Mouse (Mus musculus): ENCODE measurements around the gene Gramd1c. TPM values are rescaled to one million over a fixed set of nuclear protein-coding genes. Genes with fewer than 3 reads are reported as not detected.

Gene Gramd1c
- polyA plus RNA-seq, 1 experiment from 2014 or later, result 2.5 TPM

DNA sequence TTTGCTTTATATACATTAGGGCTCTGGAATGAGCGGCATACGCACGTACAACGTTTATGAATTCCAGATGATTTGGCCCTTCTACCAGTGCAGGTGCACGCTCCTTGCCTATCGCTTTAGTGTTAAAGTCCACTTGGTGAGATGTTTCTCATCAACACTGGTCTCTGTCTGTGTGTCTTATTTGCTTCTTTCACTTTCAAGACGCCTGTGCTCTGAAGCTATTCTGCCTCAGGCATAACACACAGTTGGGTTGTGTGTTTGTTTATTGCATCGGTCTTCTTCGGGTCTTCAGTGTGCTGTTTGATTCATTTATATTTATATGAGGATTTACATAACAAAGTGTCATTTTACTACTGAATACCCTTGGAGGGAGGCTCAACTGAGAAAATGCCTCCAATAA lies 36.3 kb downstream of the Gramd1c start:
- WGBS, result 79% methylated on average over 9 of the region's 9 CpGs
- no peaks in the 10 kb centered on the region for H3K9me3 ChIP-seq (ENCODE audit: control insufficient read depth, low read length)
- no peak overlapping the region for H3K4me2 ChIP-seq (ENCODE audit: low read length)
- no peak overlapping the region for H3K4me3 ChIP-seq (replicated peaks; ENCODE audit: low read length)
- H3K4me1 ChIP-seq (replicated peaks; ENCODE audit: control insufficient read depth, insufficient read depth, low read length), result no peaks in the 10 kb centered on the region
- no peak overlapping the region for H3K9ac ChIP-seq (replicated peaks; ENCODE audit: low read depth, low read length)
- no peaks in the 10 kb centered on the region for H3K36me3 ChIP-seq (ENCODE audit: control insufficient read depth, insufficient read depth)
- ATAC-seq, result no peak
- H3K27ac ChIP-seq (ENCODE audit: low read length), result no peak overlapping the region
- no peaks in the 10 kb centered on the region for H3K27me3 ChIP-seq (replicated peaks; ENCODE audit: control insufficient read depth, insufficient read depth, low read length)

DNA sequence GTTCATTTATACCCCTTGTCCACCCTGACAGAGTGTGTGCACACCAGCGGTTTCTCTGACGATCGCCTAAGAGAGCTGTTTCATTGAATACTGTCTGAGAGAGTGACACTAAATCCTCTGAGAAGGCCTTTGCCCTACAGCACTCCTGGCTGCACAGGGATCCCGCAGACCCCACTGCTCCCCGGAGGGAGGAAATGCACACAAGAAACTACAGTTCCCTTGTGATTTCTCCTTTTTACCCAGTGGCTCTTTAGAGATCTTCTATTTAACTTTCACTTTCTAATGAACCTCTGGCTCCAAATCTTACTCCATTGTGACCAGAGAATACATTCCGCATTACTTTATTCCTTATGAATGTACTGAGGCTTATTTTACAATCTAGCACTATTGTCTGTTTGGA lies 36.9 kb downstream of the Gramd1c start:
- Histone ChIP-seq H3K27ac (ENCODE audit: low read length) (no peak overlapping the region), H3K4me3 (replicated peaks; ENCODE audit: low read length) (no peak overlapping the region), H3K4me2 (ENCODE audit: low read length) (no peak overlapping the region), H3K4me1 (replicated peaks; ENCODE audit: control insufficient read depth, insufficient read depth, low read length) (no peaks in the 10 kb centered on the region), H3K36me3 (ENCODE audit: control insufficient read depth, insufficient read depth) (no peaks in the 10 kb centered on the region), H3K9ac (replicated peaks; ENCODE audit: low read depth, low read length) (no peak overlapping the region), H3K27me3 (replicated peaks; ENCODE audit: control insufficient read depth, insufficient read depth, low read length) (no peaks in the 10 kb centered on the region), H3K9me3 (ENCODE audit: control insufficient read depth, low read length) (no peaks in the 10 kb centered on the region)
- ATAC-seq, result no peak
- 57% methylated on average over 6 of the region's 6 CpGs for WGBS

DNA sequence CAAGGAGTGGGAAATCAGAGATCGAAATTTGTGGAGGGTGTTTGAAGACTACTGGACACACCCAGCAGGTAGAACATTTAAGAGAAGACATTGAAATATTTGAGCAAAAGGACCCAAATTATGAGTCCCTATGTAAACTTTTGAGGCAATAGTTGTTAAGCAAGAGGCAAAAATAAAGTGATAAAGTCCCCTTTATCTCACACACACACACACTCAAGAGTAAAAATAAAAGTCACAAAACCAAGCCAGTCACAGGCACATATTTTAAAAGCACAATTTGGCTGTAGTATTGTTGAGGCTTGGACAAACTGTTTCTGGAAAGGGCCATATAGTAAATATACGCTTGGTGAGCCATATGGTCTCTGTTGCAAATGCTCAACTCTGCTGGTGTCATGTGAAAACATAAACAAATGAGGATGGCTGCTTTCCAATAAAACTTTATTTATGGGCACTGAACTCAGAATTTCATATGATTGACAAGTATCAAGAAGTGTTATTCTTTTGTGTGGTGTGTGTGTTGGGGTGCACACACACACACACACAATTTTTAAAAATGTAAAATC lies 44.1 kb downstream of the Gramd1c start:
- Histone ChIP-seq H3K4me1 (replicated peaks; ENCODE audit: control insufficient read depth, insufficient read depth, low read length) (no peaks in the 10 kb centered on the region), H3K4me2 (ENCODE audit: low read length) (no peak overlapping the region), H3K27ac (ENCODE audit: low read length) (no peak overlapping the region), H3K4me3 (replicated peaks; ENCODE audit: low read length) (no peak overlapping the region), H3K9me3 (ENCODE audit: control insufficient read depth, low read length) (no peaks in the 10 kb centered on the region), H3K9ac (replicated peaks; ENCODE audit: low read depth, low read length) (no peak overlapping the region), H3K36me3 (ENCODE audit: control insufficient read depth, insufficient read depth) (no peaks in the 10 kb centered on the region), H3K27me3 (replicated peaks; ENCODE audit: control insufficient read depth, insufficient read depth, low read length) (no peaks in the 10 kb centered on the region)
- no peak for ATAC-seq
- 65% methylated on average over 2 of the region's 2 CpGs for WGBS

DNA sequence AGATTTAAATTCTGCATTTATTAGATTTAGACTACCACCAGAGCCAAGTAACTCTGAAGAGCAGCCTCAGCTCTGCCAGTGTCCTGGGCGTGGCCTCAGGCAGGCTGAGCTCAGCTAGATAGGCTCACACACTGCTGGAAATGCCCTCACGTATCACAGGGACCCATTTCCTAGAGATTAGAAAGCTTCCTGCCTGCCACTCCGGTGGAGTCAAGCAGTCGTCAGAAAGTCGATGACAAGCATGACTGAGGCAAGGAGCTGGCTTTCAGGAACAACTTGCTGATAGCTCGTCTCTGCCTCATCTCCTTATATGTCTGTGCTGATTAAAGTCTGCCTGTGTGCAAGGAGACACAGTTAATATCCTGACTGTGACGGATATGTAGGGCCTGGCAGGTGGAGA lies 44.8 kb downstream of the Gramd1c start:
- WGBS, result 72% methylated on average over 7 of the region's 7 CpGs

DNA sequence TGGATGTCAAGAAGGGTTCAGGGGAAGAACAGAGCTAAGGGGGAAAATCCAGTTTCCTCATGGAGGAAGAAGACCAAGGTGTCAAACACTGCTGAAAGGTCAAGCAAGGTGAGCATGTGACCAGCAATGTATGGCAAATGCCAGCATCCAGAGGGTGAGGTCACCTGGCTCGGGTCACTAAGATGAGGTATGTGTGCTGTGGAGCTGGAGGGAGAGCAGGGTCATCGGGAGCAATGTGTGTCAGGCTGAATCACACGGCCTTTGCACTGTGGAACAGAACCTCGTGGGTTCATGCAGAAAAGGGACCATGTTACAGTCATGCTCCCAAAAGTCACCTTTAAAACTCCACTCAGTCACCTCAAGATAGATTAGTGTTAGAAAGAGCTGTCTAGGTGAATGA lies 45.4 kb downstream of the Gramd1c start:
- H3K4me2 ChIP-seq (ENCODE audit: low read length), result no peak overlapping the region
- WGBS, result 90% methylated on average over 4 of the region's 4 CpGs
- ATAC-seq, result no peak
- no peaks in the 10 kb centered on the region for H3K27me3 ChIP-seq (replicated peaks; ENCODE audit: control insufficient read depth, insufficient read depth, low read length)
- H3K9me3 ChIP-seq (ENCODE audit: control insufficient read depth, low read length), result no peaks in the 10 kb centered on the region
- no peak overlapping the region for H3K9ac ChIP-seq (replicated peaks; ENCODE audit: low read depth, low read length)
- H3K27ac ChIP-seq (ENCODE audit: low read length), result no peak overlapping the region
- no peaks in the 10 kb centered on the region for H3K36me3 ChIP-seq (ENCODE audit: control insufficient read depth, insufficient read depth)
- no peaks in the 10 kb centered on the region for H3K4me1 ChIP-seq (replicated peaks; ENCODE audit: control insufficient read depth, insufficient read depth, low read length)
- no peak overlapping the region for H3K4me3 ChIP-seq (replicated peaks; ENCODE audit: low read length)

More for the DNA sequence above, 44.8 kb downstream of the Gramd1c start:
- Histone ChIP-seq H3K36me3 (ENCODE audit: control insufficient read depth, insufficient read depth) (no peaks in the 10 kb centered on the region), H3K4me3 (replicated peaks; ENCODE audit: low read length) (no peak overlapping the region), H3K27ac (ENCODE audit: low read length) (no peak overlapping the region), H3K4me1 (replicated peaks; ENCODE audit: control insufficient read depth, insufficient read depth, low read length) (no peaks in the 10 kb centered on the region), H3K9ac (replicated peaks; ENCODE audit: low read depth, low read length) (no peak overlapping the region), H3K4me2 (ENCODE audit: low read length) (no peak overlapping the region), H3K27me3 (replicated peaks; ENCODE audit: control insufficient read depth, insufficient read depth, low read length) (no peaks in the 10 kb centered on the region), H3K9me3 (ENCODE audit: control insufficient read depth, low read length) (no peaks in the 10 kb centered on the region)
- ATAC-seq, result no peak

DNA sequence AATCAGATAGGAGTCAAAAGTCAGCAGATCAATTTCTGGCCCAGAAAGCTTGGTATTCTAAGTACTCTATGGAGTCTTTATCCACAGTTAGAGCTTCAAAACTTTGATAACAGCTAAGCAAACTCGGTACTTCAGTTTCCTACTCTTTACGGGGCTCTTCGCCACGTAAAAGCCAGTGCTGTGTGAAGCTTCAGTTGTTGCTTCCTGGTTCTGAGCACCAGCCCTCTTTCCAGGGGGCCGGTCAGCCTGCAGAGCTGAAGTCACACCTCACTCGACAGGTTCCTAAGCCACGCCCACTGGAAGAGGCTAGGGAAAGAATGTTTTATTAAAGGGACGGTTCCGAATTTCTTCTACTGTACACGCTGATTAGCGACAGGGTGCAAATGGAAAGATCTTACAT lies 47.0 kb downstream of the Gramd1c start:
- no peak overlapping the region for H3K4me2 ChIP-seq (ENCODE audit: low read length)
- no peak for ATAC-seq
- H3K9ac ChIP-seq (replicated peaks; ENCODE audit: low read depth, low read length), result no peak overlapping the region
- H3K27ac ChIP-seq (ENCODE audit: low read length), result no peak overlapping the region
- no peaks in the 10 kb centered on the region for H3K36me3 ChIP-seq (ENCODE audit: control insufficient read depth, insufficient read depth)
- H3K4me1 ChIP-seq (replicated peaks; ENCODE audit: control insufficient read depth, insufficient read depth, low read length), result no peaks in the 10 kb centered on the region
- H3K27me3 ChIP-seq (replicated peaks; ENCODE audit: control insufficient read depth, insufficient read depth, low read length), result no peaks in the 10 kb centered on the region
- no peaks in the 10 kb centered on the region for H3K9me3 ChIP-seq (ENCODE audit: control insufficient read depth, low read length)
- WGBS, result 24% methylated on average over 11 of the region's 11 CpGs
- H3K4me3 ChIP-seq (replicated peaks; ENCODE audit: low read length), result no peak overlapping the region

DNA sequence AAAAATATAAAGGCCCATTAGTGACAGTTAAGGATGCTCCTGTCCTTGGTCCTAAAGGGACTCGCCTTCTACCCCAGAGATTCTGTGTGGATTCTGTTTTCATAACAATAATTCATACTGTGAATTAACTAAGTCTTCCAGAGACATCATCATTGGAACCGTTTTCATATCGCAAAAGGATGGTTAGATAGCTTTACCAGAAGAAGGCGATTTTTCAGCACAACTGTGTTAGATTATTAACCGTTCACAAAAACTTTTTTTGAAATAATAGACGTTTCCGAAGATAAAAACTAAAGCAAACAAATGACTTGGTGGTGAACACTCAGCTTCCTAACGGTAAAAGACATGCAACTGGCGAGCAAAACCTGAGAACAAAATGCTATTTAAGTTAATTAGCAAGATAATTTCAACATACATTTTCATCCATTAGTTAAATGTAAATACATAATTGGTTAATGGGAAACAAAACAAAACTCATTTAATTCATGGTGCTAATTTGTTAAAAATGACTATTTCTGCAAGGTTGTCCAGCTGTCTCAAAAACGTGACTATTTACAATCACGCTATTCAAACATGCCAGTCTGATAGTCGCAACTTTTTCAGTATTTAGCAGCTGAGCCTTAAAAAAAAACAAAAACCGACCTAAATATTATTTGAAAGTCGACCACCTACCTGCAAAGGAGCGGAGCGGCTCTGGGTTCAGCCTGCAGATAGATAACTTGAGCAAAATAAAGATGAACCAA lies 47.6 kb downstream of the Gramd1c start:
- no peak overlapping the region for H3K27ac ChIP-seq (ENCODE audit: low read length)
- no peaks in the 10 kb centered on the region for H3K9me3 ChIP-seq (ENCODE audit: control insufficient read depth, low read length)
- no peaks in the 10 kb centered on the region for H3K36me3 ChIP-seq (ENCODE audit: control insufficient read depth, insufficient read depth)
- WGBS, result 68% methylated on average over 16 of the region's 16 CpGs
- H3K4me2 ChIP-seq (ENCODE audit: low read length), result no peak overlapping the region
- no peak overlapping the region for H3K4me3 ChIP-seq (replicated peaks; ENCODE audit: low read length)
- H3K4me1 ChIP-seq (replicated peaks; ENCODE audit: control insufficient read depth, insufficient read depth, low read length), result no peaks in the 10 kb centered on the region
- no peak overlapping the region for H3K9ac ChIP-seq (replicated peaks; ENCODE audit: low read depth, low read length)
- H3K27me3 ChIP-seq (replicated peaks; ENCODE audit: control insufficient read depth, insufficient read depth, low read length), result no peaks in the 10 kb centered on the region
- ATAC-seq, result no peak

DNA sequence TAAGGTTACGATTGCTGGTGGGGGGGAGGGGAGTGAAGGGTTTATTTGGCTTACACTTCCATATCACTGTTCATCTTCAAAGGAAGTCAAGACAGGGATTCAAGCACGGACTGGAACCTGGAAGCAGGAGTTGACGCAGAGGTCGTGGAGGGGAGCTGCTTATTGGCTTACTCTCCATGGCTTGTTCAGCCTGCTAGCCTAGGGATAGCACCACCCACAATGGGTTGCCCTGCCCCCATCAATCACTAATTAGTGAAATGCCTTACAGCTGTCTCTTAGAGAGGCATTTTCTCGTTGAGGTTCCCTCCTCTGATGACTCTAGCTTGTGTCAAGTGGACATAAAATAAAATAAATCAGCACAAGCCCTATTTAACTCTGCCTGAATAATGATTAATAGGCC lies 52.1 kb downstream of the Gramd1c start:
- no peak overlapping the region for H3K4me3 ChIP-seq (replicated peaks; ENCODE audit: low read length)
- no peak overlapping the region for H3K27ac ChIP-seq (ENCODE audit: low read length)
- no peaks in the 10 kb centered on the region for H3K36me3 ChIP-seq (ENCODE audit: control insufficient read depth, insufficient read depth)
- ATAC-seq, result no peak
- 67% methylated on average over 5 of the region's 5 CpGs for WGBS
- H3K4me1 ChIP-seq (replicated peaks; ENCODE audit: control insufficient read depth, insufficient read depth, low read length), result no peaks in the 10 kb centered on the region
- no peak overlapping the region for H3K9ac ChIP-seq (replicated peaks; ENCODE audit: low read depth, low read length)
- H3K4me2 ChIP-seq (ENCODE audit: low read length), result no peak overlapping the region
- H3K27me3 ChIP-seq (replicated peaks; ENCODE audit: control insufficient read depth, insufficient read depth, low read length), result no peaks in the 10 kb centered on the region
- no peaks in the 10 kb centered on the region for H3K9me3 ChIP-seq (ENCODE audit: control insufficient read depth, low read length)

DNA sequence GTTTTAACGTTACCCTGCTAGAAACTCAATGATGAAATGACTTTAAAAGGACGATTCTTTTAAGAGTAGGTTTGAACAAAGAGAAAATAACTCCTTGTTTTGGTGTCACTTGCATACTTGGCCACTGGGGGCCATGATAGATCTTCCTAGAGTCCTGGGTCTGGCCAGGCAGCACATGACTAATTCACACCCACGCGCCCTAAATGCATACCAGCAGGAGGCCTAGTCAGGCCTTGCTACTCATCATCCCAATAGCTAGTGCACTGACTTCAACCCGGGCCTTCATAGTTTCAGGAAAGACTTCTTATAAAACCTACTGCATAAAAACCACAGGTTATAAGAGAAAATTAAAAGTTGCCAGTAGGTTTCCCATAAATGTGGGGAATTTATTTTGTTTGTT lies 61.1 kb downstream of the Gramd1c start:
- H3K4me3 ChIP-seq (replicated peaks; ENCODE audit: low read length), result no peak overlapping the region
- no peaks in the 10 kb centered on the region for H3K36me3 ChIP-seq (ENCODE audit: control insufficient read depth, insufficient read depth)
- no peaks in the 10 kb centered on the region for H3K4me1 ChIP-seq (replicated peaks; ENCODE audit: control insufficient read depth, insufficient read depth, low read length)
- H3K9ac ChIP-seq (replicated peaks; ENCODE audit: low read depth, low read length), result no peak overlapping the region
- no peak for ATAC-seq
- no peaks in the 10 kb centered on the region for H3K9me3 ChIP-seq (ENCODE audit: control insufficient read depth, low read length)
- H3K27ac ChIP-seq (ENCODE audit: low read length), result no peak overlapping the region
- no peak overlapping the region for H3K4me2 ChIP-seq (ENCODE audit: low read length)
- no peaks in the 10 kb centered on the region for H3K27me3 ChIP-seq (replicated peaks; ENCODE audit: control insufficient read depth, insufficient read depth, low read length)
- WGBS, result 77% methylated on average over 5 of the region's 5 CpGs
